Mouse (Mus musculus) heart, postnatal 0 days (tissue): ENCODE data around the gene Olfr1393. TPM values are rescaled to one million over a fixed set of nuclear protein-coding genes. Genes with fewer than 3 reads are reported as not detected.

ENCODE experiments used
- ATAC-seq: fragments of 200-750 bp; cut with Nextera tagmentation; 2 replicates; pipeline ENCODE4 v1.8.0; 2017; ENCODE audit warnings: low read depth, moderate number of reproducible peaks, moderate library complexity; ENCODE audit not compliant: insufficient read depth
- DNase-seq: peaks from one replicate; pipeline ENCODE4 v3.0.0-alpha.2; 2016; ENCODE audit warnings: low spot score
- H3K27ac ChIP-seq: fragments of 300-500 bp; sonication (generic); 2 replicates; pipeline ENCODE4 v1.5.1; 2014; ENCODE audit warnings: low read depth, mild to moderate bottlenecking
- H3K27me3 ChIP-seq: fragments of 300-500 bp; sonication (generic); 2 replicates; pipeline ENCODE4 v1.6.1; 2014; ENCODE audit warnings: low read length, mixed read lengths; ENCODE audit not compliant: control insufficient read depth, insufficient read depth
- H3K36me3 ChIP-seq: fragments of 300-500 bp; sonication (generic); replicated peaks from 2 replicates; pipeline ENCODE4 v1.6.1; 2014; ENCODE audit warnings: low read length, mixed read lengths; ENCODE audit not compliant: control insufficient read depth, insufficient read depth
- H3K4me1 ChIP-seq: fragments of 300-500 bp; sonication (generic); 2 replicates; pipeline ENCODE4 v1.6.1; 2014; ENCODE audit warnings: antibody characterized with exemption; ENCODE audit not compliant: control insufficient read depth, insufficient read depth
- H3K4me2 ChIP-seq: fragments of 300-500 bp; sonication (generic); 2 replicates; pipeline ENCODE4 v1.6.1; 2014; ENCODE audit warnings: low read depth, mild to moderate bottlenecking, low read length, moderate library complexity
- H3K4me3 ChIP-seq: fragments of 300-500 bp; sonication (generic); 2 replicates; pipeline ENCODE4 v1.5.1; 2014; ENCODE audit warnings: low read depth, low read length
- H3K9ac ChIP-seq: fragments of 300-500 bp; sonication (generic); replicated peaks from 2 replicates; pipeline ENCODE4 v1.6.1; 2014; ENCODE audit warnings: low read depth, low read length, mixed read lengths
- H3K9me3 ChIP-seq: fragments of 300-500 bp; sonication (generic); replicated peaks from 2 replicates; pipeline ENCODE4 v1.6.1; 2016; ENCODE audit warnings: low read length; ENCODE audit not compliant: control insufficient read depth
- CTCF ChIP-seq: IDR thresholded peaks from 2 replicates; pipeline ENCODE4 v1.5.1; 2016; ENCODE audit warnings: antibody characterized with exemption, control low read depth, low read depth
- EP300 ChIP-seq: IDR thresholded peaks from 2 replicates; pipeline ENCODE4 v1.6.1; 2016; ENCODE audit warnings: antibody characterized with exemption, low read depth
- WGBS: fragments of 180-500 bp; shearing (Covaris S2); extraction: QIAGEN DNeasy Blood & Tissue Kit; methylation state at CpG from one replicate; pipeline ENCODE4 v1.1.7; 2014; 5-methylcytosine and 5-hydroxymethylcytosine counted together
- polyA plus RNA-seq: library from polyadenylated mRNA; unstranded; fragments of >200 nt; fragmentation: Nextera tagmentation; extraction: Ambion mirVana; gene quantifications from 2 replicates; pipeline ENCODE4 v1.2.1, GENCODE M21; 2015
- total RNA-seq: library from RNA; depleted of rRNA; stranded (reverse); fragments of >200 nt; gene quantifications from 2 replicates; pipeline ENCODE4 v1.2.3, GENCODE M21; 2014; ENCODE audit warnings: low replicate concordance

The Olfr1393 gene
- total and polyA plus RNA-seq, 2 experiments from 2014 or later, result 0.30 TPM; not detected in 1

GRCm38 (mm10) chr11:49253035-49253434 is 25.1 kb upstream of the Olfr1393 start:
- Histone ChIP-seq H3K27ac (no peak overlapping the region), H3K9me3 (no peaks in the 10 kb centered on the region), H3K4me3 (0 out of 2 replicates have a peak overlapping the region, but pooled peaks have one; percentile 10), H3K4me2 (peak overlapping the region; percentile 83), H3K27me3 (no peaks in the 10 kb centered on the region), H3K36me3 (peaks cover 47% of the 10 kb centered on the region), H3K9ac (no peak overlapping the region), H3K4me1 (peaks cover 37% of the 10 kb centered on the region)
- no peak for DNase-seq
- no peak for ATAC-seq
- 72% methylated on average over 6 of the region's 6 CpGs for WGBS
- TF ChIP-seq CTCF (no peak), EP300 (no peak)

GRCm38 (mm10) chr11:49259296-49259695 is 18.8 kb upstream of the Olfr1393 start:
- no peak overlapping the region for H3K9ac ChIP-seq
- no peaks in the 10 kb centered on the region for H3K27me3 ChIP-seq
- peaks cover 70% of the 10 kb centered on the region for H3K36me3 ChIP-seq
- no peak overlapping the region for H3K27ac ChIP-seq
- WGBS, result 86% methylated on average over 2 of the region's 2 CpGs
- no peak overlapping the region for H3K4me2 ChIP-seq
- DNase-seq, result no peak
- H3K4me3 ChIP-seq, result no peak overlapping the region
- H3K4me1 ChIP-seq, result peaks cover 12% of the 10 kb centered on the region
- ATAC-seq, result no peak
- TF ChIP-seq CTCF (no peak), EP300 (no peak)
- H3K9me3 ChIP-seq, result no peaks in the 10 kb centered on the region

GRCm38 (mm10) chr11:49259829-49260228 is 18.3 kb upstream of the Olfr1393 start:
- no peak overlapping the region for H3K4me3 ChIP-seq
- no peak overlapping the region for H3K4me2 ChIP-seq
- DNase-seq (no peak), ATAC-seq (no peak)
- no peaks in the 10 kb centered on the region for H3K27me3 ChIP-seq
- no peak for TF ChIP-seq CTCF
- no peak for TF ChIP-seq EP300
- no peak overlapping the region for H3K27ac ChIP-seq
- H3K36me3 ChIP-seq, result peaks cover 65% of the 10 kb centered on the region
- H3K9ac ChIP-seq, result no peak overlapping the region
- no peaks in the 10 kb centered on the region for H3K9me3 ChIP-seq
- peaks cover 12% of the 10 kb centered on the region for H3K4me1 ChIP-seq
- WGBS, result 26% methylated on average over 1 of the region's 1 CpGs

DNA sequence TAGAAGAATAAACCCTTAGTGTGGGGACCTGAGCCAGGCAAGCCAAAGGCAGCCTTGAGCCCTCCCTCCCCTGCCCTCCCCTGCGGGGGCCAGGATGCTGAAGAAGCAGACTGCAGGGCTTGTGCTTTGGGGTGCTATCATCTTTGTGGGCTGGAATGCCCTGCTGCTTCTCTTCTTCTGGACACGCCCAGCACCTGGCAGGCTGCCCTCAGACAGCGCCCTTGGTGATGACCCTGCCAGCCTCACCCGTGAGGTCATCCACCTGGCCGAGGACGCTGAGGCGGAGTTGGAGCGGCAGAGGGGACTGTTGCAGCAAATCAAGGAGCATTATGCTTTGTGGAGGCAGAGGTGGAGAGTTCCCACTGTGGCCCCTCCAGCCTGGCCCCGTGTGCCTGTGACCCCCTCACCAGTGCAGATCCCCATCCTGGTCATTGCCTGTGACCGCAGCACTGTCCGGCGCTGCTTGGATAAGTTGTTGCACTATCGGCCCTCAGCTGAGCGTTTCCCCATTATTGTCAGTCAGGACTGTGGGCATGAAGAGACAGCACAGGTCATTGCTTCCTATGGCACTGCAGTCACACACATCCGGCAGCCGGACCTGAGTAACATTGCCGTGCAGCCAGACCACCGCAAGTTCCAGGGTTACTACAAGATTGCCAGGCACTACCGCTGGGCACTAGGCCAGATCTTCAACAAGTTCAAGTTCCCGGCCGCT is 17.3 kb upstream of the Olfr1393 start:
- Histone ChIP-seq H3K27me3 (no peaks in the 10 kb centered on the region), H3K4me2 (no peak overlapping the region), H3K4me3 (no peak overlapping the region), H3K36me3 (peaks cover 57% of the 10 kb centered on the region), H3K4me1 (peaks cover 12% of the 10 kb centered on the region), H3K27ac (peak overlapping the region; percentile 69; the same call in 1 of the 2 replicates), H3K9me3 (no peaks in the 10 kb centered on the region), H3K9ac (no peak overlapping the region; the same call in 1 of the 2 replicates)
- peak; percentile 18 for DNase-seq
- 62% methylated on average over 21 of the region's 21 CpGs for WGBS
- TF ChIP-seq EP300, result no peak
- TF ChIP-seq CTCF, result no peak
- ATAC-seq, result peak; percentile 77

GRCm38 (mm10) chr11:49261313-49261855 is 16.7 kb upstream of the Olfr1393 start:
- Histone ChIP-seq H3K9me3 (no peaks in the 10 kb centered on the region), H3K27ac (peak overlapping the region; percentile 69; the same call in 1 of the 2 replicates), H3K4me1 (peaks cover 12% of the 10 kb centered on the region), H3K36me3 (peaks cover 57% of the 10 kb centered on the region), H3K4me2 (no peak overlapping the region), H3K4me3 (no peak overlapping the region), H3K27me3 (no peaks in the 10 kb centered on the region), H3K9ac (no peak overlapping the region)
- TF ChIP-seq EP300, result no peak
- no peak for TF ChIP-seq CTCF
- no peak for DNase-seq
- 92% methylated on average over 14 of the region's 14 CpGs for WGBS
- ATAC-seq, result no peak

DNA sequence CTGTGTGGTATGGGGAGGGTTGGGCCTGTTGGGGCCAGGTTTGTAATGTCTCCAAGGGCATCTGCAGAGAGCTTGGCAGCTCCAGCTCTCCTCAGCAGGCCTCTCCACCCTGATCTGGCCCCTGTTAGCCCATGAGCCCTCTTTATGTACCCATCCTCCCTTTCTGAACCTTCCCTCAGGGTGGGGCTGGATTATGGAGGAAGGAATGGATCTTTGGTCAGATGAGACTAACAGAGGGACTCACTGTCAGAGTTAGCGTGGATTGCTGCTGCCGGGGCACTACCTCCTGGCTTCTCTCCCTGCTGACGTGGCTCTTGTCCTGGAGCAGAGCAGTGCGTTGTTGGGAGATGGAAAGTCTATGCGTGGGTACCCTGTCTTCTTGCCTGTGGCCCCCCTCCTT is 15.8 kb upstream of the Olfr1393 start:
- Histone ChIP-seq H3K4me1 (peaks cover 20% of the 10 kb centered on the region), H3K9me3 (no peaks in the 10 kb centered on the region), H3K36me3 (peaks cover 52% of the 10 kb centered on the region), H3K27ac (no peak overlapping the region), H3K27me3 (no peaks in the 10 kb centered on the region), H3K9ac (no peak overlapping the region), H3K4me2 (no peak overlapping the region), H3K4me3 (no peak overlapping the region)
- no peak for ATAC-seq
- WGBS, result 80% methylated on average over 5 of the region's 5 CpGs
- no peak for DNase-seq
- TF ChIP-seq EP300 (no peak), CTCF (no peak)
